Mouse (Mus musculus): ENCODE measurements around the gene Usp7. TPM values are rescaled to one million over a fixed set of nuclear protein-coding genes. Genes with fewer than 3 reads are reported as not detected.
"Not testable (repeated sequence)": the region's sequence is repeated elsewhere in the genome, so short reads cannot be mapped to it uniquely, and the experiment has no call there.

Gene Usp7
- polyA plus RNA-seq, 2 experiments, result 35.5 to 57.5 TPM

DNA sequence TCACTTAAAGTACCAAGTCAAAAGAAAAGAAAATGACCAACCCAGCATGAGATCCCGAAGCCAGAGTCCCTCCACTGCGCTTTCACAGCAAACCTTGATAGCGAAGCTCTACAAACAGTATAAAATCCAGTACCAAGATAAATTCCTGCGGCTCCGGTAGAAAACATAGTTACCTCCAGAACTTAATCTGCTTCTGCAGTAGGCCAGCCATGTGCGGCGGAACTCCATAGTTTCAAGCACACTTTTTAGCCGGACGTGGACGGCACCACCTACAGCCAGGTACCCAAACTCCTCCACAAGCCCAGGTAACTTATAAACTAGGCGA is 54.8 kb downstream of the Usp7 start:
- under 1% methylated on average over 11 of the region's 11 CpGs for WGBS (ENCODE audit: insufficient replicate concordance)
- no peak for TF ChIP-seq CTCF (IDR thresholded peaks at IDR 0.05; ENCODE audit: low read depth)
- TF ChIP-seq EP300 (IDR thresholded peaks at IDR 0.05; ENCODE audit: low read depth), result no peak
- Histone ChIP-seq H3K4me1 (replicated peaks; ENCODE audit: control insufficient read depth in 2 of 2, insufficient read depth in 2 of 2, low read length in 1 of 2) (peaks cover 42 to 56% of the 10 kb centered on the region in 2 experiments), H3K36me3 (replicated peaks; ENCODE audit: control insufficient read depth, insufficient read depth, low read depth) (peaks cover 21% of the 10 kb centered on the region), H3K4me2 (ENCODE audit: low read depth) (peak overlapping the region; percentile 94), H3K4me3 (ENCODE audit: insufficient read depth in 1 of 2, low read depth in 2 of 2, low read length in 2 of 2) (peak overlapping the region; percentile 91 to 99), H3K9me3 (ENCODE audit: control insufficient read depth, low read length) (no peaks in the 10 kb centered on the region), H3K9ac (replicated peaks) (peak overlapping the region; percentile 91), H3K27ac (peak overlapping the region; percentile 76), H3K27me3 (ENCODE audit: control insufficient read depth, insufficient read depth, low read length) (no peaks in the 10 kb centered on the region)
- ATAC-seq (ENCODE audit: insufficient read depth) (no peak), DNase-seq (ENCODE audit: low read depth in 3 of 3, low spot score in 3 of 3) (no peak)

DNA sequence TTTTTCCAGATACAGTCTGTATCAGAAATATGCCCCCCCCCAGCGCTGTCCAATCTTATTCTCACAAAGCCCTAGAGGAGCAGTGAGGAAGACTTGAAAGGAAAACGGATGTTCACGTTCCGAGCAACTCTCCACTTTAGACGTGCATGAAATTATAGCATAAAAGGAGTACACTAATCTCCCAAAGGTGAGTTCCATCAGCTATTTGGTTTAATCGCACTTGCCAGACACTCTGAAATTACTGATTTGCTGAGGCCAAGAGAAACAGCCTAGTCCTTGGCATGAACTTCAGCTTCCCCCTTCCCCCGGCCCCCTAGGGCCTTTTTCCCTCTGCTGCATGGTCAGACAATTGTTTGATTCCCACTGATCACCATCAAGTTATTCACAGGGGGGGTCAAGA is 55.4 kb downstream of the Usp7 start:
- peaks cover 25% of the 10 kb centered on the region for H3K36me3 ChIP-seq (replicated peaks; ENCODE audit: control insufficient read depth, insufficient read depth, low read depth)
- H3K4me2 ChIP-seq (ENCODE audit: low read depth), result peak overlapping the region; percentile 94
- H3K9me3 ChIP-seq (ENCODE audit: control insufficient read depth, low read length), result no peaks in the 10 kb centered on the region
- H3K9ac ChIP-seq (replicated peaks), result peak overlapping the region; percentile 91
- no peak for ATAC-seq (ENCODE audit: insufficient read depth)
- peaks cover 45 to 59% of the 10 kb centered on the region in 2 experiments for H3K4me1 ChIP-seq (replicated peaks; ENCODE audit: control insufficient read depth in 2 of 2, insufficient read depth in 2 of 2, low read length in 1 of 2)
- peak overlapping the region; percentile 91 to 99 for H3K4me3 ChIP-seq (ENCODE audit: insufficient read depth in 1 of 2, low read depth in 2 of 2, low read length in 2 of 2)
- no peak for TF ChIP-seq CTCF (IDR thresholded peaks at IDR 0.05; ENCODE audit: low read depth)
- TF ChIP-seq EP300 (IDR thresholded peaks at IDR 0.05; ENCODE audit: low read depth), result no peak; the same call in 1 of the 2 replicates
- H3K27ac ChIP-seq, result peak overlapping the region; percentile 76
- DNase-seq (ENCODE audit: low read depth in 3 of 3, low spot score in 3 of 3), result no peak
- 0% methylated on average over 7 of the region's 7 CpGs for WGBS (ENCODE audit: insufficient replicate concordance)
- no peaks in the 10 kb centered on the region for H3K27me3 ChIP-seq (ENCODE audit: control insufficient read depth, insufficient read depth, low read length)

GRCm38 (mm10) chr16:8736032-8736431 is 56.1 kb downstream of the Usp7 start:
- H3K9me3 ChIP-seq (ENCODE audit: control insufficient read depth, low read length), result no peaks in the 10 kb centered on the region
- WGBS (ENCODE audit: insufficient replicate concordance), result 8% methylated on average over 8 of the region's 8 CpGs
- peak overlapping the region; percentile 76 for H3K27ac ChIP-seq
- H3K4me3 ChIP-seq (ENCODE audit: insufficient read depth in 1 of 2, low read depth in 2 of 2, low read length in 2 of 2), result peak overlapping the region; percentile 91 to 99
- peaks cover 44 to 59% of the 10 kb centered on the region in 2 experiments for H3K4me1 ChIP-seq (replicated peaks; ENCODE audit: control insufficient read depth in 2 of 2, insufficient read depth in 2 of 2, low read length in 1 of 2)
- H3K4me2 ChIP-seq (ENCODE audit: low read depth), result peak overlapping the region; percentile 94
- DNase-seq (ENCODE audit: low read depth in 3 of 3, low spot score in 3 of 3) (peak in 1 of 3 experiments; percentile 23), ATAC-seq (ENCODE audit: insufficient read depth) (no peak)
- H3K9ac ChIP-seq (replicated peaks), result peak overlapping the region; percentile 91
- peaks cover 26% of the 10 kb centered on the region for H3K36me3 ChIP-seq (replicated peaks; ENCODE audit: control insufficient read depth, insufficient read depth, low read depth)
- no peaks in the 10 kb centered on the region for H3K27me3 ChIP-seq (ENCODE audit: control insufficient read depth, insufficient read depth, low read length)
- TF ChIP-seq EP300 (IDR thresholded peaks at IDR 0.05; ENCODE audit: low read depth) (no peak), CTCF (IDR thresholded peaks at IDR 0.05; ENCODE audit: low read depth) (peak; percentile 39; the same call in 1 of the 2 replicates)

DNA sequence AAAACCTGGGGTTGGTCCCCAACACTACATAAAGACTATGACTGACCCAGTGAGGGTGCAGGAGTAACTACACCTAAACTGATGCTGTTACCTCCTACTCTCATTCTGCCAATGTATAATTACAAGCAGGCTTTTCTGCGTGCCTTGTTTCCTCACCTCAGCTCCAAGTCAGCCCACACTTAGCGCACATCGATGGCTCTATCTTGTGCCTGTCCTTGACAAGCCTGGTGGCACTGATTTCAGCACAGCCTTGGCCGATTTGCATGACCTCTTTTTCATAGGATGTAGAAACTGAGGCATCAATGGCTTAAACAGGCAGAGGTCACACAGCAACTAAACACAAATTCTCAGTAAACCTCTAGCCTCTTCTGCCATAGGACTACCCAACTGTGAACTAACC is 57.4 kb downstream of the Usp7 start:
- Histone ChIP-seq H3K9ac (replicated peaks) (peak overlapping the region; percentile 91), H3K9me3 (ENCODE audit: control insufficient read depth, low read length) (no peaks in the 10 kb centered on the region), H3K4me1 (replicated peaks; ENCODE audit: control insufficient read depth in 2 of 2, insufficient read depth in 2 of 2, low read length in 1 of 2) (peaks cover 46 to 62% of the 10 kb centered on the region in 2 experiments), H3K4me3 (ENCODE audit: insufficient read depth in 1 of 2, low read depth in 2 of 2, low read length in 2 of 2) (peak overlapping the region; percentile 91 to 99), H3K27ac (peak overlapping the region; percentile 76), H3K27me3 (ENCODE audit: control insufficient read depth, insufficient read depth, low read length) (no peaks in the 10 kb centered on the region), H3K4me2 (ENCODE audit: low read depth) (peak overlapping the region; percentile 94), H3K36me3 (replicated peaks; ENCODE audit: control insufficient read depth, insufficient read depth, low read depth) (peaks cover 26% of the 10 kb centered on the region)
- WGBS (ENCODE audit: insufficient replicate concordance), result 75% methylated on average over 4 of the region's 4 CpGs
- ATAC-seq (ENCODE audit: insufficient read depth) (no peak), DNase-seq (ENCODE audit: low read depth in 3 of 3, low spot score in 3 of 3) (no peak)
- TF ChIP-seq CTCF (IDR thresholded peaks at IDR 0.05; ENCODE audit: low read depth), result no peak

DNA sequence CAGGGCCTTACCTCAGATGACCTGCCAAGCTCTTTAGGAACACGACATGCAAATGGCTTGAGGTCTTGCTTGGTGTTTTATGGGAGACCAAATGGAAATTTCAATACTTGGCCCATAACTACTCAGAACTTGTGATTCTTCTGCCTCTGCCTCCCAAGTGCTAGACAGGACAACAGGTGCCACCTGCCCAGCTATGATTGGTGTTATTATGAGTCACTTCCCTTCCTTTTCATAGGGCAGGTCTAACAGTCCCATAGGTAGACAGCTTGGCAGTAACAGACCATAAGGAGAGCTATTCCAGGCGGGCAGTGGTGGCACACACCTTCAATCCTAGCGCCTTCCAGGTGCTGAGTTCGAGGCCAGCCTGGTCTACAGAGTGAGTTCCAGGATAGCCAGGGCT is 58.5 kb downstream of the Usp7 start:
- Histone ChIP-seq H3K27ac (peak overlapping the region; percentile 32), H3K36me3 (replicated peaks; ENCODE audit: control insufficient read depth, insufficient read depth, low read depth) (peaks cover 26% of the 10 kb centered on the region), H3K4me1 (replicated peaks; ENCODE audit: control insufficient read depth in 2 of 2, insufficient read depth in 2 of 2, low read length in 1 of 2) (peaks cover 56 to 60% of the 10 kb centered on the region in 2 experiments), H3K9ac (replicated peaks) (0 out of 2 replicates have a peak overlapping the region, but pooled peaks have one; percentile 31), H3K4me2 (ENCODE audit: low read depth) (peak overlapping the region; percentile 94), H3K4me3 (ENCODE audit: insufficient read depth in 1 of 2, low read depth in 2 of 2, low read length in 2 of 2) (no peak overlapping the region), H3K9me3 (ENCODE audit: control insufficient read depth, low read length) (no peaks in the 10 kb centered on the region), H3K27me3 (ENCODE audit: control insufficient read depth, insufficient read depth, low read length) (no peaks in the 10 kb centered on the region)
- ATAC-seq (ENCODE audit: insufficient read depth) (no peak), DNase-seq (ENCODE audit: low read depth in 3 of 3, low spot score in 3 of 3) (no peak)
- no peak for TF ChIP-seq CTCF (IDR thresholded peaks at IDR 0.05; ENCODE audit: low read depth)
- no peak for TF ChIP-seq EP300 (IDR thresholded peaks at IDR 0.05; ENCODE audit: low read depth)
- WGBS (ENCODE audit: insufficient replicate concordance), result 85% methylated on average over 4 of the region's 4 CpGs

GRCm38 (mm10) chr16:8732450-8732849 is 59.7 kb downstream of the Usp7 start:
- not testable (repeated sequence) for H3K27ac ChIP-seq; H3K9me3 ChIP-seq (ENCODE audit: control insufficient read depth, low read length); H3K27me3 ChIP-seq (ENCODE audit: control insufficient read depth, insufficient read depth, low read length); H3K4me3 ChIP-seq (ENCODE audit: insufficient read depth in 1 of 2, low read depth in 2 of 2, low read length in 2 of 2); DNase-seq (ENCODE audit: low read depth in 3 of 3, low spot score in 3 of 3); ATAC-seq (ENCODE audit: insufficient read depth)
- Histone ChIP-seq H3K9ac (replicated peaks) (peak overlapping the region; percentile 28; the same call in 1 of the 2 replicates), H3K4me2 (ENCODE audit: low read depth) (peak overlapping the region; percentile 24; the same call in 1 of the 2 replicates), H3K36me3 (replicated peaks; ENCODE audit: control insufficient read depth, insufficient read depth, low read depth) (peaks cover 26% of the 10 kb centered on the region), H3K4me1 (replicated peaks; ENCODE audit: control insufficient read depth in 2 of 2, insufficient read depth in 2 of 2, low read length in 1 of 2) (peaks cover 58 to 66% of the 10 kb centered on the region in 2 experiments)
- WGBS (ENCODE audit: insufficient replicate concordance), result 86% methylated on average over 3 of the region's 4 CpGs

All from liver, embryonic 14.5 days (tissue).